33 mouse cellular contexts compared by ENCODE assay signal in genomic region chr4:59878595-59878994, GRCm38 (mm10). TPM values are rescaled to one million over a fixed set of nuclear protein-coding genes. Genes with fewer than 3 reads are reported as not detected.
DNase-seq lines count a peak whose midpoint lies in the region; ATAC-seq and TF ChIP-seq lines count a peak whose summit lies in the region.
"Had no signal": no experiment of that assay in that cellular context is flagged by ENCODE, and none has a peak within 500 bp of the region (broad histone marks: within the 10 kb centered on the region; RNA-seq: fewer than 3 reads in every experiment).

No protein-coding gene starts in this region.

- H3K9me3 ChIP-seq in heart, embryonic 16.5 days (replicated peaks; ENCODE audit: control insufficient read depth, low read length): no peaks in the 10 kb centered on the region
- H3K9me3 ChIP-seq in heart, embryonic 11.5 days (replicated peaks; ENCODE audit: control insufficient read depth, low read length): no peaks in the 10 kb centered on the region
- H3K9me3 ChIP-seq in liver, postnatal 0 days (ENCODE audit: low read length): no peaks in the 10 kb centered on the region
- H3K9me3 ChIP-seq: embryonic facial prominence, embryonic 10.5 days; embryonic facial prominence, embryonic 15.5 days; forebrain, embryonic 12.5 days; midbrain, embryonic 12.5 days had no signal

- no peak overlapping the region for H3K9ac ChIP-seq in heart, embryonic 16.5 days (ENCODE audit: low read length)
- H3K9ac ChIP-seq in heart, embryonic 11.5 days (ENCODE audit: low read depth, low read length): no peak overlapping the region
- no peak overlapping the region for H3K9ac ChIP-seq in liver, postnatal 0 days (replicated peaks)
- H3K9ac ChIP-seq: embryonic facial prominence, embryonic 15.5 days; forebrain, embryonic 12.5 days; hindbrain, embryonic 14.5 days; limb, embryonic 13.5 days; midbrain, embryonic 12.5 days had no signal

- TF ChIP-seq CTCF in liver, postnatal 0 days (IDR thresholded peaks at IDR 0.05; ENCODE audit: low read depth): no peak

- no peak overlapping the region for H3K4me3 ChIP-seq in heart, embryonic 16.5 days (ENCODE audit: low read length)
- H3K4me3 ChIP-seq in heart, embryonic 11.5 days (ENCODE audit: low read depth, low read length): no peak overlapping the region
- no peak overlapping the region for H3K4me3 ChIP-seq in macrophage (ENCODE audit: inconsistent target)
- H3K4me3 ChIP-seq in liver, postnatal 0 days (ENCODE audit: low read depth, low read length): no peak overlapping the region
- H3K4me3 ChIP-seq: embryonic facial prominence, embryonic 10.5 days; embryonic facial prominence, embryonic 15.5 days; forebrain, embryonic 12.5 days; left cerebral cortex, adult 2 months; limb, embryonic 13.5 days; megakaryocyte, embryonic 14.5 days; midbrain, embryonic 12.5 days had no signal

- WGBS in heart, embryonic 16.5 days: 60% methylated on average over 8 of the region's 8 CpGs
- 75% methylated on average over 8 of the region's 8 CpGs for WGBS in heart, embryonic 11.5 days (ENCODE audit: insufficient replicate concordance)
- 61% methylated on average over 7 of the region's 8 CpGs for WGBS in macrophage (ENCODE audit: missing documents)
- 70% methylated on average over 8 of the region's 8 CpGs for WGBS in liver, postnatal 0 days (ENCODE audit: insufficient replicate concordance)

- H3K27ac ChIP-seq in heart, embryonic 16.5 days (ENCODE audit: low read length): peak overlapping the region; percentile 29; the same call in 1 of the 2 replicates
- no peak overlapping the region for H3K27ac ChIP-seq in heart, embryonic 11.5 days (ENCODE audit: low read depth, low read length)
- H3K27ac ChIP-seq in macrophage: 0 out of 2 replicates have a peak overlapping the region, but pooled peaks have one; percentile 2
- no peak overlapping the region for H3K27ac ChIP-seq in liver, postnatal 0 days (ENCODE audit: low read depth)
- H3K27ac ChIP-seq: embryonic facial prominence, embryonic 10.5 days; embryonic facial prominence, embryonic 15.5 days; forebrain, embryonic 12.5 days; hindbrain, embryonic 14.5 days; left cerebral cortex, adult 2 months; limb, embryonic 13.5 days; midbrain, embryonic 12.5 days had no signal

- peaks cover 97% of the 10 kb centered on the region for H3K79me2 ChIP-seq in macrophage (ENCODE audit: inconsistent target)

- peaks cover 16% of the 10 kb centered on the region for H3K36me3 ChIP-seq in heart, embryonic 16.5 days (ENCODE audit: control insufficient read depth, insufficient read depth)
- peaks cover 4% of the 10 kb centered on the region for H3K36me3 ChIP-seq in heart, embryonic 11.5 days (ENCODE audit: control insufficient read depth, insufficient read depth, low read length)
- peaks cover 39% of the 10 kb centered on the region for H3K36me3 ChIP-seq in macrophage (ENCODE audit: inconsistent target)
- peaks cover 28% of the 10 kb centered on the region for H3K36me3 ChIP-seq in liver, postnatal 0 days (replicated peaks; ENCODE audit: insufficient read depth, low read length)

- peak; percentile 33; the same call in 1 of the 2 replicates for ATAC-seq in heart, embryonic 16.5 days (replicated peaks; ENCODE audit: extremely low read depth, insufficient read depth, low FRiP score)
- no peak for ATAC-seq in heart, embryonic 11.5 days (replicated peaks; ENCODE audit: insufficient number of reproducible peaks, low FRiP score, low TSS enrichment)
- no peak for ATAC-seq in liver, postnatal 0 days
- ATAC-seq in inflammation-experienced regulatory T-cells, adult 6 months: no peak

- TF ChIP-seq EP300 in liver, postnatal 0 days (IDR thresholded peaks at IDR 0.05; ENCODE audit: low read depth): no peak

- DNase-seq in thymus, postnatal 0 days (ENCODE audit: low spot score): peak; percentile 75
- peak; percentile 54 for DNase-seq in thymus, postnatal 4 days
- no peak for DNase-seq in liver, postnatal 0 days
- DNase-seq: adrenal gland, postnatal 10 days; cerebellum, adult 8-10 months; cerebellum, postnatal 25 days; gastrocnemius, postnatal 10 days; kidney, adult 11 months; kidney, postnatal 14 days; lung, postnatal 36 days had no signal

- peaks cover 7% of the 10 kb centered on the region; the same call in 1 of the 2 replicates for H3K4me1 ChIP-seq in heart, embryonic 16.5 days (ENCODE audit: control insufficient read depth, insufficient read depth, low read length)
- no peaks in the 10 kb centered on the region for H3K4me1 ChIP-seq in heart, embryonic 11.5 days (ENCODE audit: control insufficient read depth, insufficient read depth, low read length)
- no peaks in the 10 kb centered on the region for H3K4me1 ChIP-seq in liver, postnatal 0 days (ENCODE audit: insufficient read depth)
- H3K4me1 ChIP-seq: embryonic facial prominence, embryonic 10.5 days; limb, embryonic 13.5 days; midbrain, embryonic 12.5 days had no signal

- H3K27me3 ChIP-seq in heart, embryonic 16.5 days (ENCODE audit: control insufficient read depth, insufficient read depth, low read length): no peaks in the 10 kb centered on the region
- no peaks in the 10 kb centered on the region for H3K27me3 ChIP-seq in heart, embryonic 11.5 days (ENCODE audit: control insufficient read depth, insufficient read depth, low read length)
- no peaks in the 10 kb centered on the region for H3K27me3 ChIP-seq in liver, postnatal 0 days (ENCODE audit: insufficient read depth, low read length)
- H3K27me3 ChIP-seq: CH12.LX; embryonic facial prominence, embryonic 15.5 days; forebrain, embryonic 12.5 days; limb, embryonic 13.5 days; megakaryocyte, embryonic 14.5 days; midbrain, embryonic 12.5 days had no signal

- H3K4me2 ChIP-seq in heart, embryonic 16.5 days (ENCODE audit: low read depth, low read length): no peak overlapping the region
- no peak overlapping the region for H3K4me2 ChIP-seq in heart, embryonic 11.5 days
- H3K4me2 ChIP-seq in liver, postnatal 0 days (ENCODE audit: low read depth, low read length): no peak overlapping the region
- H3K4me2 ChIP-seq: embryonic facial prominence, embryonic 15.5 days; forebrain, embryonic 12.5 days; hindbrain, embryonic 14.5 days; limb, embryonic 13.5 days; liver, embryonic 11.5 days; midbrain, embryonic 12.5 days had no signal

RNA-seq across cellular contexts. Expression of gene Slc46a2, which starts 36.3 kb away (rescaled TPM):
- 7.5 and 13.7 TPM in 2 replicates for polyA plus RNA-seq in heart, embryonic 16.5 days (2015; fragmentation: Nextera tagmentation; extraction: Ambion mirVana)
- polyA plus RNA-seq in heart, embryonic 11.5 days (2014; fragmentation: Nextera tagmentation; extraction: Ambion mirVana): 0.13 and 0.39 TPM in 2 replicates
- not detected for total RNA-seq in macrophage (2018; cell fraction: chromatin; rRNA removed)
- total RNA-seq in macrophage (2018; cell fraction: cytosol; rRNA removed): not detected
- not detected for total RNA-seq in macrophage (2018; cell fraction: nucleus; rRNA removed)
- not detected in 3 replicates for polyA plus RNA-seq in macrophage (2018)
- 81.4 and 85.7 TPM in 2 replicates for polyA plus RNA-seq in thymus, postnatal 0 days (2015; fragmentation: Nextera tagmentation; extraction: Ambion mirVana)
- polyA plus RNA-seq in liver, postnatal 0 days (2015; fragmentation: Nextera tagmentation; extraction: Ambion mirVana): not detected in 2 replicates
- polyA plus RNA-seq in inflammation-experienced regulatory T-cells, adult 6 months (2017; shearing (Covaris generic)): under 1 TPM; 0.19 to 0.33 (median 0.20) TPM
- total RNA-seq: adrenal gland, postnatal 10 days; CH12.LX; gastrocnemius, postnatal 10 days; hematopoietic stem cell, adult 5-6 weeks; layer of hippocampus, postnatal 10 days; left cerebral cortex, adult 2 months; left cerebral cortex, postnatal 36 days; neutrophil, adult 5-6 weeks had no signal
- polyA plus RNA-seq: C2C12; forebrain, embryonic 12.5 days; G1E; hindbrain, embryonic 14.5 days; kidney, embryonic 14.5 days; liver, embryonic 11.5 days; liver, embryonic 16.5 days; midbrain, embryonic 12.5 days; neural tube, embryonic 11.5 days had no signal

Comparison
In these comparisons a context has a peak if more than half of its experiments do, and no peak if none do; other contexts are left out.
1. H3K27ac ChIP-seq: peak in heart, embryonic 16.5 days (single experiment) and macrophage (single experiment); none in heart, embryonic 11.5 days (single experiment) and liver, postnatal 0 days (single experiment).